Mouse (Mus musculus) thymus, adult 2 months (tissue): ENCODE results near the gene Hs6st1. TPM values are rescaled to one million over a fixed set of nuclear protein-coding genes. Genes with fewer than 3 reads are reported as not detected.

Experiments used
- DNase-seq: peaks from one replicate; pipeline ENCODE4 v3.0.0; 2021
- H3K27ac ChIP-seq: fragments of 200-500 bp; 2 replicates; pipeline ENCODE4 v1.5.1; 2012; ENCODE audit warnings: low read length, control low read depth; ENCODE audit not compliant: control insufficient read depth, insufficient read depth
- H3K27me3 ChIP-seq: fragments of 200-500 bp; 2 replicates; pipeline ENCODE4 v1.6.1; 2012; ENCODE audit warnings: mild to moderate bottlenecking, low read length, moderate library complexity, mixed read lengths; ENCODE audit not compliant: control insufficient read depth, insufficient read depth
- H3K36me3 ChIP-seq: fragments of 200-500 bp; 2 replicates; pipeline ENCODE4 v1.6.1; 2012; ENCODE audit warnings: mild to moderate bottlenecking, low read length, moderate library complexity; ENCODE audit not compliant: control insufficient read depth, insufficient read depth
- H3K4me1 ChIP-seq: fragments of 200-500 bp; replicated peaks from 2 replicates; pipeline ENCODE4 v1.6.1; 2012; ENCODE audit warnings: low read length; ENCODE audit not compliant: control insufficient read depth, insufficient read depth
- H3K4me3 ChIP-seq: fragments of 200-500 bp; 2 replicates; pipeline ENCODE4 v1.5.1; 2012; ENCODE audit warnings: mild to moderate bottlenecking, low read length, control low read depth, moderate library complexity; ENCODE audit not compliant: control insufficient read depth, insufficient read depth
- CTCF ChIP-seq: fragments of 200-500 bp; IDR thresholded peaks from 2 replicates; pipeline ENCODE4 v1.5.1; 2012; ENCODE audit warnings: mild to moderate bottlenecking, control low read depth, low read length, moderate library complexity, borderline replicate concordance; ENCODE audit not compliant: control insufficient read depth, poor library complexity, insufficient read depth; ENCODE audit errors: extremely low read depth
- POLR2A ChIP-seq: fragments of 200-500 bp; IDR thresholded peaks from 2 replicates; pipeline ENCODE4 v1.6.1; 2012; ENCODE audit warnings: mild to moderate bottlenecking, low read length, control low read depth, moderate library complexity; ENCODE audit not compliant: control insufficient read depth, poor library complexity, insufficient read depth; ENCODE audit errors: extremely low read depth
- WGBS: fragments of 180-500 bp; shearing (Covaris S2); methylation state at CpG from one replicate; pipeline ENCODE4 v1.1.7; 2018; 5-methylcytosine and 5-hydroxymethylcytosine counted together
- polyA plus RNA-seq: library from polyadenylated mRNA; depleted of rRNA; stranded (reverse); fragments of >200 nt; gene quantifications from 2 replicates; pipeline ENCODE4 v1.2.3, GENCODE M21; 2012

Hs6st1 gene
- polyA plus RNA-seq, 1 experiment = 128 TPM

GRCm38 (mm10) chr1:36068531-36069120, 426 bp downstream of the Hs6st1 start:
- 0 out of 2 replicates have a peak, but pooled peaks have one; percentile 20 for TF ChIP-seq CTCF
- TF ChIP-seq POLR2A = no peak; the same call in 1 of the 2 replicates
- peak overlapping the region; percentile 67 for H3K4me3 ChIP-seq
- no peaks in the 10 kb centered on the region for H3K36me3 ChIP-seq
- peak overlapping the region; percentile 74 for H3K27ac ChIP-seq
- peaks cover 52% of the 10 kb centered on the region for H3K4me1 ChIP-seq
- 3% methylated on average over 76 of the region's 76 CpGs for WGBS
- DNase-seq = peak; percentile 63
- no peaks in the 10 kb centered on the region for H3K27me3 ChIP-seq

GRCm38 (mm10) chr1:36069291-36069771, 1.1 kb downstream of the Hs6st1 start:
- TF ChIP-seq CTCF (no peak), POLR2A (no peak)
- no peaks in the 10 kb centered on the region for H3K27me3 ChIP-seq
- DNase-seq = peak; percentile 78
- peaks cover 53% of the 10 kb centered on the region for H3K4me1 ChIP-seq
- peak overlapping the region; percentile 74 for H3K27ac ChIP-seq
- WGBS = 2% methylated on average over 13 of the region's 13 CpGs
- H3K4me3 ChIP-seq = peak overlapping the region; percentile 67
- H3K36me3 ChIP-seq = no peaks in the 10 kb centered on the region

GRCm38 (mm10) chr1:36070190-36070589, 2.0 kb downstream of the Hs6st1 start:
- Histone ChIP-seq H3K4me3 (peak overlapping the region; percentile 67), H3K4me1 (peaks cover 49% of the 10 kb centered on the region), H3K36me3 (no peaks in the 10 kb centered on the region), H3K27ac (peak overlapping the region; percentile 70), H3K27me3 (no peaks in the 10 kb centered on the region)
- whole genome bisulfite sequencing = 83% methylated on average over 6 of the region's 6 CpGs
- TF ChIP-seq CTCF (no peak), POLR2A (no peak)
- no peak for DNase-seq

- TF ChIP-seq POLR2A (no peak), CTCF (no peak)
- no peak for DNase-seq
- H3K36me3 ChIP-seq = no peaks in the 10 kb centered on the region
- no peaks in the 10 kb centered on the region for H3K27me3 ChIP-seq
- peaks cover 43% of the 10 kb centered on the region for H3K4me1 ChIP-seq
- WGBS = 55% methylated on average over 3 of the region's 3 CpGs
- peak overlapping the region; percentile 70 for H3K27ac ChIP-seq
- peak overlapping the region; percentile 67 for H3K4me3 ChIP-seq
Measured at GRCm38 (mm10) chr1:36070740-36071139, 2.5 kb downstream of the Hs6st1 start.

GRCm38 (mm10) chr1:36071176-36071575, 3.0 kb downstream of the Hs6st1 start:
- Histone ChIP-seq H3K36me3 (no peaks in the 10 kb centered on the region), H3K27me3 (no peaks in the 10 kb centered on the region), H3K4me1 (peaks cover 42% of the 10 kb centered on the region), H3K4me3 (peak overlapping the region; percentile 67), H3K27ac (peak overlapping the region; percentile 1; the same call in 1 of the 2 replicates)
- 21% methylated on average over 7 of the region's 7 CpGs for WGBS
- no peak for TF ChIP-seq CTCF
- no peak for TF ChIP-seq POLR2A
- DNase-seq = peak; percentile 27

GRCm38 (mm10) chr1:36071611-36072010, 3.4 kb downstream of the Hs6st1 start:
- 98% methylated on average over 3 of the region's 3 CpGs for WGBS
- peaks cover 42% of the 10 kb centered on the region for H3K4me1 ChIP-seq
- no peak overlapping the region for H3K27ac ChIP-seq
- no peak for TF ChIP-seq CTCF
- no peak for TF ChIP-seq POLR2A
- DNase-seq = no peak
- H3K36me3 ChIP-seq = no peaks in the 10 kb centered on the region
- peak overlapping the region; percentile 67; the same call in 1 of the 2 replicates for H3K4me3 ChIP-seq
- H3K27me3 ChIP-seq = no peaks in the 10 kb centered on the region
